Mouse (Mus musculus) cerebellum, adult 2 months (tissue): ENCODE measurements around the gene Pifo.
"Not testable (repeated sequence)": the region's sequence is repeated elsewhere in the genome, so short reads cannot be mapped to it uniquely, and the experiment has no call there.

Source experiments
- CTCF ChIP-seq: fragments of 200-500 bp; IDR thresholded peaks from 2 replicates; pipeline ENCODE4 v1.5.1; 2011; ENCODE audit warnings: low read depth, mild to moderate bottlenecking, control low read depth, low read length, moderate library complexity, borderline replicate concordance; ENCODE audit not compliant: insufficient read depth
- POLR2A ChIP-seq: fragments of 200-500 bp; IDR thresholded peaks from 2 replicates; pipeline ENCODE4 v1.6.1; 2011; ENCODE audit warnings: low read length, control low read depth, borderline replicate concordance; ENCODE audit not compliant: insufficient read depth

- TF ChIP-seq CTCF, POLR2A: not testable (repeated sequence)
Observed at GRCm38 (mm10) chr3:105989611-105990010, 24.8 kb downstream of the Pifo start.
